Mouse (Mus musculus): ENCODE data around the gene Adam12. TPM values are rescaled to one million over a fixed set of nuclear protein-coding genes. Genes with fewer than 3 reads are reported as not detected.

Gene Adam12
- polyA plus RNA-seq, 1 experiment, result 3.6 TPM

DNA sequence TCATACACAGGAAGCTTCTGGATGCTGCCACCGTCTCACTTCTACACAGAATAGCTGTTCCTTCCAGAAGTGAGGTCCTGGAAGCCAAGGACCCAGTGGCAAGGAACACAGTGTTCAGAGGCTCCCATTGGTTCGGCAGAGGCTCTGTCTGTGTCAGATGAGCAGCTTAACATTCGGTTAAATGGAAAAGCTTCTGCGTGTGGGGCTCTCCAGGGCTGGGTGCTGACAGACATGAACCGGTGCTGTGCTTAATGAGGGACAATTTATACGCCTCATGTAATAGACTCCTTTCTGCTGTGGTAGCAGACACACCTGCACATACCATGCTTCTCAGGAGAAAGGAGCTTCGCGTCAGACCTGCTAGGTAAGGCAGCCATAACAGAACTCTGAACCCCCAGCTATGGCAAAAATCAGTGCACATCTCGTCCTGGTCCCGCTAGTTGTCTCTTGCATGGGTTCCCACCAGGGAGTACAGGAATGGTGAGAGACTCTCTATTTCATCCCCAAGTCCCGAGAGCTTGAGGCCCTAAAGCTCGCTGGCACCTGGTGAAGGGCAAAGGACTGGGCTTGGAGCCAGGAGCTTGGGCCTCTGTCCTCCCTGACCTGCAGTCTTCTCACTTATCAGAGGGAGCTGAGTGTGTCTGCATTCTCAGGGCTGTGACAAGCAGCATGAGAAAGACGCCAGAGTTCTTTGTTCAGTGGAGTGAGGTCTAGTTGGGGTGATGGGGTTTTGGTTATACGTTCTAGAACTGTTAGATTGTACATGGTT lies 280.0 kb downstream of the Adam12 start:
- DNase-seq (ENCODE audit: extremely low spot score in 1 of 2, low spot score in 1 of 2), result no peak

GRCm38 (mm10) chr7:133947360-133947759 lies 284.6 kb downstream of the Adam12 start:
- no peak for DNase-seq (ENCODE audit: extremely low spot score in 1 of 2, low spot score in 1 of 2)

GRCm38 (mm10) chr7:133946757-133947345 lies 285.1 kb downstream of the Adam12 start:
- DNase-seq (ENCODE audit: extremely low spot score in 1 of 2, low spot score in 1 of 2), result no peak

DNA sequence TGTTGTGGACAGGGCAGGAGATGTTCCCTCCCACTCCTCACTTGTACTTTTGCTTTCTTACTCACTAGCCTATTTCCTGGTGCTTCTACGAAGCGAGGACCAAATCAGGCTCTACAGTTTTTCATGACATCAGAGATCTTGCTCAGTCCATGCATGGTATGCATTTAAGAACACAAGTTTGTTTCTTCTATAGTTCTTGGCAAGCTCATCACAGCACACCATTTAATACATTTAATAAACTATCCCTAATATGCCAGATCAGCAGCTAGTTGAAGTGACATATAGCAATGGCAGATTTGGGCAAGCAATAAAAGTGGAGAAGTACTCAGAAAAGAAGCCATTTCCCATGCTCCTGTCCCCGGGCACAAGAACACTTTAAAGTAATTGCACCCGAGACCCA lies 285.8 kb downstream of the Adam12 start:
- no peak for DNase-seq (ENCODE audit: extremely low spot score in 1 of 2, low spot score in 1 of 2)

GRCm38 (mm10) chr7:133940405-133940804 lies 291.5 kb downstream of the Adam12 start:
- no peak for DNase-seq (ENCODE audit: extremely low spot score in 1 of 2, low spot score in 1 of 2)

DNA sequence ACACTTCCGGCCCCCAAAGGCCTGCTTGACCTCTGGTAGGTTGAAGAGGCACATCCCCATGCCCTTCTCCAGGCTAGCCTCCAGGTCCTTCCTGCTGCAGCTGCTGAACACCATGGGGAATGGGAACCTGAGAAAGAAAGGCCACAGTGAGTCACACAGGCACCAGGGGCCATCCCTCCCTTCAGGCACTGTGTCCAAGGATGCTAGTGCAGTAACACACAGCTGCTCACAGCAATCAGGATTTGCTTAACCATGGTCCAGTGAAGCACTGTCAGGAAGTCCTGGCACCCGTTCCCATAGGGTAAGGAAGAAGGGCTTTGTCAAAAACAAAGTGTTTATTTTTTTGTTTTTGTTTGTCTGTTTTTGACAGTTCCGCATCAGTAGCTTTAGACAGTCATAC lies 294.5 kb downstream of the Adam12 start:
- no peak for DNase-seq (ENCODE audit: extremely low spot score in 1 of 2, low spot score in 1 of 2)

DNA sequence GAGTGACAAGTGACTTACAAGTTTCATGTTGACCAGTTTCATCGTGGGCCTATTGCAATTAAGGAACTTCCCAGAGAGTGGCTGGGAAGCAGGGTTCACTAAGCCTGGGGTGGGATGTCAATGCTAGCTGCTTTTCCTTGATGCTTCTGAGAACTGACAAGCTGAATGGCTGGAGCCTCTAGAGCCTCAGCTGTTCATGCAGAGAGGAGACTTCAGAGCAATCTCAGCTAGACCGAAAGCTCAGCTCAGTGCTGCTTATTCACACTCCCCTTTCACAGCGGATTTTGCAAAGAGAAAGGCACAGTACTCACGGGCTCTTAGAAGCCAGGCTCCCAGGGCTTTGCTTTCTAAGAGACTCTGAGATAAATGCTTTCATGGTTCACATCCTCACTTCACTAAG lies 295.6 kb downstream of the Adam12 start:
- no peak for DNase-seq (ENCODE audit: extremely low spot score in 1 of 2, low spot score in 1 of 2)

- no peak for DNase-seq (ENCODE audit: extremely low spot score in 1 of 2, low spot score in 1 of 2)
Observed at GRCm38 (mm10) chr7:133933378-133933777, 298.6 kb downstream of the Adam12 start.

DNA sequence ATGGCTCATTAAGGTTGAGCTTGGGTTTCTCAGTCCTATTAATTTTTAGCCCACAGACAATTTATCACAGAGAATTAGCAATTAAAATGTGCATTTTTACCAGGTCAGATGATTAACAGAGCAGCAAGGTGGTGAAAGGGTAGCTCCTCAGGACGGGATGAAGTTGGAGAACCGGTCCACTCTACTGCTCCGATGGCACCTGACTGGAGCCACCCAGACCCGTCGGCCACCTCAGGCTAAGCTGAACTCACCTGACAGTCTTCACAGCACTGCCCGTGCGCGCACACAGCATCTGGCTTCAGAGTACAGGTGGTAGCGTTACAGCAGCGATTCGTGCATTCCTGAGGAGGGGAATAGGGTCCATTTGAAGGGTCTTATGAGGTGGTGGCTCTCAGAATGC lies 300.5 kb downstream of the Adam12 start:
- DNase-seq (ENCODE audit: extremely low spot score in 1 of 2, low spot score in 1 of 2), result no peak

- no peak for DNase-seq (ENCODE audit: extremely low spot score in 1 of 2, low spot score in 1 of 2)
Observed at GRCm38 (mm10) chr7:133928981-133929380, 303.0 kb downstream of the Adam12 start.

DNA sequence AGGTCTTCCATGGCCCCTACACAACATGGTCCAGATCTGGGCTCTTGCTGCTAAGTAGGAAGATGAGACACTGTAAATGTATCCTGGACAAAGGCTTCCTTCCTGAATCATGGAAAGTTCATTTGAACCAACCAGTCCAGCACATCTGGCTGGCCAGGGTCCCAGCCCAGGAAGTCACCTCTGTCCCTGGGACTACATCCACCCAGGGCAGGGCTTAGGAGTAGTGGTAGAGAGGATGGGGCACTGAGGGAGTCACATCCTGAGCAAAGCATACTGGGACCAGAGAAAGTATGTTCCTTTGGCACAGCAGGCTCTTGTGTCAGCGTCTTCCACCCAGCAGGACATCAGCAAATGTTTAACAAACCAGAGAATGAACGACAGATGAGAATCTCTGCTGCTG lies 306.2 kb downstream of the Adam12 start:
- no peak for DNase-seq (ENCODE audit: extremely low spot score in 1 of 2, low spot score in 1 of 2)

GRCm38 (mm10) chr7:133923994-133924393 lies 308.0 kb downstream of the Adam12 start:
- no peak for DNase-seq (ENCODE audit: extremely low spot score in 1 of 2, low spot score in 1 of 2)

GRCm38 (mm10) chr7:133921291-133921690 lies 310.7 kb downstream of the Adam12 start:
- peak in 1 of 2 experiments; percentile 36 for DNase-seq (ENCODE audit: extremely low spot score in 1 of 2, low spot score in 1 of 2)

- DNase-seq (ENCODE audit: extremely low spot score in 1 of 2, low spot score in 1 of 2), result no peak
Observed at GRCm38 (mm10) chr7:133920724-133921123, 311.2 kb downstream of the Adam12 start.

DNA sequence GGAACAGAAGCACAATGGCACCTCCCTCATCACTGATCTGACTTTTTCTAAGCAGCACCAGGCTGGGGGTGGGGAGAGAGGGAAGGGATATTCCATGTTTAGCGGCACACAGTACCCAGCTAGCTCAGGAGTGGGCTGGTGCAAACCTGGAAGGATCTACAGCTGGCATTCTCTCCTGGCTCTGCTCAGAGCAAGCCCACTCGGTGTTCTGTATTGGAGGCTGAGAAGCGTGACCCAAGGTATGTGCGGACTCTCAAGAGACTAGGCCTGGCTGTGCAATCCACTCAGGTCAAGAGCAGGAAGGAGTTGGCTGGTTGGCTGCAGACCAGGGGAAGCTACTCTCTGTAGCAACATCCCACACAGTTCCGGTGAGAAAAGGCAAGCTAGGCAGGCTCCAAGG lies 312.0 kb downstream of the Adam12 start:
- DNase-seq (ENCODE audit: extremely low spot score in 1 of 2, low spot score in 1 of 2), result peak in 1 of 2 experiments; percentile 79

DNA sequence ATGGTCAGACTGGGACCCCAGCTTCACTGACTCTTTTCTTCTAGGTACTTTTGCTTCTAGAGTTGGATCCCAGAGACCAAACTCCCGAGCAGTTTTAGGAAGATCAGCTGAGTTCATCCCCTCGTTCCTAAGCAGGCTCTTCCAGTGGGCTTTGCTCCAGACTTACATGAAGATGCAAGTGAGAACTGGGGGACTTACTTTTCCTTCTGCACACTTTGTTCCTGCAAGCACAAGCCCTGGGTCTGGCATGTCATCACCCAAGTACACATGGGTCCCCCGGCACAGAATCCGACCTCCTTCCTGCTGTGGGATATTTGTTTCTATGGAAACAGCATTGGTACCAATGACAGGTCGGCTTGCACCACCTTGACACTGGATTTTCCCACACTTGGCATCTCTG lies 312.6 kb downstream of the Adam12 start:
- DNase-seq (ENCODE audit: extremely low spot score in 1 of 2, low spot score in 1 of 2), result no peak

- no peak for DNase-seq (ENCODE audit: extremely low spot score in 1 of 2, low spot score in 1 of 2)
Observed at GRCm38 (mm10) chr7:133916230-133916629, 315.7 kb downstream of the Adam12 start.

GRCm38 (mm10) chr7:133911881-133912280 lies 320.1 kb downstream of the Adam12 start:
- DNase-seq (ENCODE audit: extremely low spot score in 1 of 2, low spot score in 1 of 2), result peak; percentile 52 to 70

DNA sequence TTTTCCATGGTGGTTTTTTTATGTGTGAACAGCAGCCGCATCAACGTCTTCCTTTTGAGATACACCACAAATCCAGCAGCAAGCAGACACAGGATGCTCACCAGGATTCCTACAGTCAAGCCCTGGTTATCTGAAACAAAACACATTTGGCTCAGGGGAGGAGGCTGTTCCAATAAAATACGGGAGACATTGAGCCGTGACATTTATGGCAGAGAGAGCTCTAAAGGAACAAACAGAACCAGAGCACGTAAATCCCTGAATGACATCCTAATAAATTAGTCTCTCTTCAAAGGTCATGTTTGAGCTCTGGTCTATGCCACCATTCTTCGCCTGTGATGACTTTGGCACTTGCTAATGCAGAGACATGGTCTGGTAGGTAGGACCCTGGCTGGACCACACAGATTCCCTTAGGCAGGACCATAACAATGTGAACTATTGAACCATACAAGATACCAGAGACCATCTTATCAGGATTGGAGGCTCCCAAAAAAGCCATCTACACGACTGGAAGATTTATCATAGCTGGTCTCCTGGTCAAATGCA lies 322.0 kb downstream of the Adam12 start:
- no peak for DNase-seq (ENCODE audit: extremely low spot score in 1 of 2, low spot score in 1 of 2)

- no peak for DNase-seq (ENCODE audit: extremely low spot score in 1 of 2, low spot score in 1 of 2)
Observed at GRCm38 (mm10) chr7:133908966-133909365, 323.0 kb downstream of the Adam12 start.

GRCm38 (mm10) chr7:133899391-133899790 lies 332.6 kb downstream of the Adam12 start:
- DNase-seq (ENCODE audit: extremely low spot score in 1 of 2, low spot score in 1 of 2), result no peak

- no peak for DNase-seq (ENCODE audit: extremely low spot score in 1 of 2, low spot score in 1 of 2)
Observed at GRCm38 (mm10) chr7:133891796-133892195, 340.1 kb downstream of the Adam12 start.
